In the genomic region with DNA sequence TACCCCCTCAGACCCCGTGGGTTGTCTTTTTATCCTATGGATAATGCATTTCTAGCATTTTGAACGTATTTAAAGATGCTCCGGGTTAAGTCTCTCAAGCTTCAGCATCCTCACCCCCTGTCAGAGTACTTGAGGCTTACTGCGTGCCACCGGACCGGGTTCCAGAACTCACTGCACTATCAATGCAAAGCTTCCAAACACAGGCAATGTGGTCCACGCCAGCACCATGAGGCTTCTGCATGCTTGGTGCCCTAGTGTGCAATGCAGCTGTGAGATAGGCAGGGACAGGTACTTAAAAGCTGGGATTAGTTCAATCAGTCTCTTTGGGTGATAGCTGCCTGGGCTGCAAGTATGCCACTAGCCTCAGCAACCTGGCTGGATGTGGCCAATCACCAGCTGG, we compare ENCODE assay signal across 28 mouse cellular contexts. TPM values are rescaled to one million over a fixed set of nuclear protein-coding genes. Genes with fewer than 3 reads are reported as not detected.
DNase-seq lines count a peak whose midpoint lies in the region; ATAC-seq and TF ChIP-seq lines count a peak whose summit lies in the region.
"Had no signal": no experiment of that assay in that cellular context is flagged by ENCODE, and none has a peak within 500 bp of the region (broad histone marks: within the 10 kb centered on the region; RNA-seq: fewer than 3 reads in every experiment).

No protein-coding gene starts in this region.

- H3K27ac ChIP-seq in heart, embryonic 10.5 days, result no peak overlapping the region
- H3K27ac ChIP-seq in lung, embryonic 16.5 days (ENCODE audit: low read length), result no peak overlapping the region
- no peak overlapping the region for H3K27ac ChIP-seq in MEL (ENCODE audit: control insufficient read depth, low read depth, low read length)
- H3K27ac ChIP-seq: embryonic facial prominence, embryonic 10.5 days; embryonic facial prominence, embryonic 13.5 days; forebrain, embryonic 15.5 days; hindbrain, embryonic 13.5 days; intestine, embryonic 15.5 days had no signal

- peak; percentile 76 for DNase-seq in heart, adult 11 months
- DNase-seq in heart, embryonic 10.5 days (ENCODE audit: low spot score), result no peak
- no peak for DNase-seq in lung, adult 2 months
- no peak for DNase-seq in MEL (ENCODE audit: low read depth, low spot score)
- DNase-seq in layer of hippocampus, adult 9-11 months, result no peak
- DNase-seq: adrenal gland, postnatal 10 days; adrenal gland, postnatal 36 days; cerebellum, adult 11 months; cerebellum, adult 2 months; cerebellum, adult 9-11 months; cerebellum, postnatal 36 days; embryo, embryonic 11 days; gastrocnemius, postnatal 10 days; gastrocnemius, postnatal 36 days; heart, postnatal 14 days; kidney, adult 11 months had no signal

- no peaks in the 10 kb centered on the region for H3K4me1 ChIP-seq in heart, embryonic 10.5 days
- H3K4me1 ChIP-seq in lung, embryonic 16.5 days (replicated peaks; ENCODE audit: control insufficient read depth, insufficient read depth, low read length), result no peaks in the 10 kb centered on the region
- no peaks in the 10 kb centered on the region for H3K4me1 ChIP-seq in lung, adult 2 months (ENCODE audit: control insufficient read depth, insufficient read depth, low read length)
- peaks cover 0 to 7% of the 10 kb centered on the region in 2 experiments; a peak in 1 of 4 replicates for H3K4me1 ChIP-seq in MEL (ENCODE audit: control insufficient read depth in 1 of 2, insufficient read depth in 2 of 2, low read length in 2 of 2)
- H3K4me1 ChIP-seq: embryonic facial prominence, embryonic 10.5 days; forebrain, embryonic 15.5 days; heart, embryonic 12.5 days; hindbrain, embryonic 13.5 days; intestine, embryonic 15.5 days had no signal

- peaks cover 52% of the 10 kb centered on the region for H3K36me3 ChIP-seq in heart, embryonic 10.5 days
- peaks cover 42% of the 10 kb centered on the region for H3K36me3 ChIP-seq in lung, embryonic 16.5 days (ENCODE audit: control insufficient read depth, insufficient read depth, low read length)
- peaks cover 0 to 38% of the 10 kb centered on the region in 2 experiments; a peak in 2 of 4 replicates for H3K36me3 ChIP-seq in MEL (ENCODE audit: control insufficient read depth in 1 of 2, insufficient read depth in 2 of 2, low read length in 2 of 2)
- H3K36me3 ChIP-seq in myocyte (ENCODE audit: control insufficient read depth, insufficient read depth), result peaks cover 42% of the 10 kb centered on the region

- TF ChIP-seq EP300 in MEL (IDR thresholded peaks at IDR 0.05; ENCODE audit: low read depth in 1 of 2, low read length in 2 of 2), result no peak

- H3K9ac ChIP-seq in lung, embryonic 16.5 days (ENCODE audit: low read length), result no peak overlapping the region
- no peak overlapping the region for H3K9ac ChIP-seq in MEL (ENCODE audit: control insufficient read depth, low read depth, low read length, poor library complexity, severe bottlenecking)
- H3K9ac ChIP-seq: embryonic facial prominence, embryonic 13.5 days; forebrain, embryonic 15.5 days; heart, embryonic 12.5 days; hindbrain, embryonic 13.5 days; intestine, embryonic 15.5 days had no signal

- H3K79me2 ChIP-seq in MEL (ENCODE audit: control insufficient read depth, insufficient read depth, low read length, poor library complexity) (no peaks in the 10 kb centered on the region), myocyte (ENCODE audit: control insufficient read depth, insufficient read depth) (no peaks in the 10 kb centered on the region)

- ATAC-seq in lung, embryonic 16.5 days (ENCODE audit: low read depth), result 0 out of 2 replicates have a peak, but pooled peaks have one; percentile 30
- ATAC-seq: CD4-positive, CD25-positive, alpha-beta regulatory T cell, adult 4 months; forebrain, embryonic 15.5 days; hindbrain, embryonic 16.5 days; intestine, embryonic 15.5 days; Patski had no signal

- TF ChIP-seq CTCF in lung, adult 2 months (IDR thresholded peaks at IDR 0.05; ENCODE audit: insufficient read depth, low read length), result no peak
- no peak for TF ChIP-seq CTCF in MEL (IDR thresholded peaks at IDR 0.05 in 2 of 3, conservative IDR thresholded peaks at IDR 0.05 in 1 of 3; ENCODE audit: control insufficient read depth in 1 of 3, insufficient read depth in 1 of 3, low read depth in 2 of 3, low read length in 3 of 3, poor library complexity in 1 of 3, severe bottlenecking in 1 of 3)

- TF ChIP-seq RAD21 in MEL (IDR thresholded peaks at IDR 0.05; ENCODE audit: low read depth, low read length), result no peak

- no peak overlapping the region for H3K4me3 ChIP-seq in heart, embryonic 10.5 days
- no peak overlapping the region for H3K4me3 ChIP-seq in lung, embryonic 16.5 days (ENCODE audit: low read length)
- H3K4me3 ChIP-seq in lung, adult 2 months (replicated peaks; ENCODE audit: extremely low read depth, low read depth, low read length), result no peak overlapping the region
- H3K4me3 ChIP-seq in MEL (ENCODE audit: control insufficient read depth in 1 of 2, insufficient read depth in 1 of 2, low read depth in 2 of 2, low read length in 2 of 2) (no peak overlapping the region), myocyte (no peak overlapping the region)
- H3K4me3 ChIP-seq: embryonic facial prominence, embryonic 10.5 days; embryonic facial prominence, embryonic 13.5 days; erythroblast, embryonic 14.5 days; forebrain, embryonic 15.5 days; heart, embryonic 12.5 days; hindbrain, embryonic 13.5 days; intestine, embryonic 15.5 days had no signal

- WGBS in heart, embryonic 10.5 days, result 95% methylated on average over 7 of the region's 7 CpGs
- WGBS in lung, embryonic 16.5 days, result 97% methylated on average over 7 of the region's 7 CpGs
- WGBS in lung, adult 2 months, result over 99% methylated on average over 7 of the region's 7 CpGs

- no peaks in the 10 kb centered on the region for H3K27me3 ChIP-seq in heart, embryonic 10.5 days (ENCODE audit: insufficient read depth, poor library complexity, severe bottlenecking)
- H3K27me3 ChIP-seq in lung, embryonic 16.5 days (ENCODE audit: control insufficient read depth, insufficient read depth, low read depth, low read length), result no peaks in the 10 kb centered on the region
- H3K27me3 ChIP-seq in MEL (ENCODE audit: control insufficient read depth in 1 of 2, insufficient read depth in 2 of 2, low read length in 2 of 2) (no peaks in the 10 kb centered on the region), myocyte (ENCODE audit: control insufficient read depth, insufficient read depth, insufficient read length) (no peaks in the 10 kb centered on the region)
- H3K27me3 ChIP-seq: embryonic facial prominence, embryonic 13.5 days; forebrain, embryonic 15.5 days; heart, embryonic 12.5 days; hindbrain, embryonic 13.5 days; intestine, embryonic 15.5 days; Patski had no signal

- no peak for TF ChIP-seq POLR2A in lung, adult 2 months (IDR thresholded peaks at IDR 0.05; ENCODE audit: borderline replicate concordance, extremely low read depth, low read depth, low read length)
- TF ChIP-seq POLR2A in MEL (IDR thresholded peaks at IDR 0.05; ENCODE audit: control insufficient read depth in 1 of 2, insufficient read depth in 1 of 2, low read depth in 1 of 2, low read length in 2 of 2, poor library complexity in 1 of 2), result no peak; a peak in 1 of 4 replicates
- no peak for TF ChIP-seq POLR2A in myocyte (IDR thresholded peaks at IDR 0.05; ENCODE audit: insufficient read length, low read depth)

- no peaks in the 10 kb centered on the region for H3K9me3 ChIP-seq in heart, embryonic 10.5 days
- no peaks in the 10 kb centered on the region for H3K9me3 ChIP-seq in lung, embryonic 16.5 days (ENCODE audit: control insufficient read depth, low read length)
- no peaks in the 10 kb centered on the region for H3K9me3 ChIP-seq in MEL (replicated peaks; ENCODE audit: insufficient read depth, low read length)
- H3K9me3 ChIP-seq: embryonic facial prominence, embryonic 10.5 days; embryonic facial prominence, embryonic 13.5 days; forebrain, embryonic 15.5 days; heart, embryonic 12.5 days; hindbrain, embryonic 13.5 days; intestine, embryonic 15.5 days had no signal

- no peak overlapping the region for H3ac ChIP-seq in myocyte (ENCODE audit: control insufficient read depth, insufficient read length)

- no peak overlapping the region for H3K4me2 ChIP-seq in lung, embryonic 16.5 days (ENCODE audit: low read depth, low read length)
- no peak overlapping the region for H3K4me2 ChIP-seq in myocyte (ENCODE audit: low read depth)
- H3K4me2 ChIP-seq: embryonic facial prominence, embryonic 13.5 days; forebrain, embryonic 15.5 days; heart, embryonic 12.5 days; hindbrain, embryonic 13.5 days; intestine, embryonic 15.5 days had no signal

TF ChIP-seq in MEL, 35 proteins besides CTCF, POLR2A, EP300 and RAD21:
- 0 out of 2 replicates have a peak, but pooled peaks have one; percentile 19 for TF ChIP-seq POLR2AphosphoS2 (IDR thresholded peaks at IDR 0.05; ENCODE audit: low read length)
- no peak for TF ChIP-seq RCOR1 (IDR thresholded peaks at IDR 0.05; ENCODE audit: low read depth, low read length)

TF ChIP-seq in myocyte, 11 proteins besides CTCF, POLR2A, EP300 and RAD21:
- TF ChIP-seq POLR2AphosphoS2 (IDR thresholded peaks at IDR 0.05; ENCODE audit: insufficient read length, low read depth), result peak; percentile 66
- TF ChIP-seq MAX (IDR thresholded peaks at IDR 0.05; ENCODE audit: low read depth), result no peak
- TF ChIP-seq REST (IDR thresholded peaks at IDR 0.05; ENCODE audit: insufficient read depth, insufficient read length), result no peak
- TF ChIP-seq TCF12 (IDR thresholded peaks at IDR 0.05; ENCODE audit: insufficient read depth, poor library complexity, severe bottlenecking), result no peak

RNA-seq across cellular contexts. Expression of a gene that starts 21.6 kb away (rescaled TPM):
- 602 and 803 TPM in 2 replicates for polyA plus RNA-seq in heart, embryonic 10.5 days (2016; fragmentation: Nextera tagmentation; extraction: Ambion mirVana)
- polyA plus RNA-seq in lung, embryonic 16.5 days (2015; fragmentation: Nextera tagmentation; extraction: Ambion mirVana), result 405 and 406 TPM in 2 replicates
- 228 and 232 TPM in 2 replicates for polyA plus RNA-seq in lung, adult 2 months (2012; rRNA removed)
- total RNA-seq in MEL (2012; rRNA removed), result 497 and 556 TPM in 2 replicates
- polyA plus RNA-seq in MEL (2012; ENCODE audit: insufficient read depth in 1 of 2, insufficient read length in 2 of 2, low read depth in 1 of 2, low replicate concordance in 2 of 2, missing spikeins in 1 of 2), result 100 to 1,000 TPM; 368 to 868 TPM
- polyA plus RNA-seq in myocyte (2012; fragmentation: generic; extraction: Trizol), result 846 TPM

RNA-seq across cellular contexts. Expression of a gene that starts 35.7 kb away (rescaled TPM):
- polyA plus RNA-seq in heart, embryonic 10.5 days (2016; fragmentation: Nextera tagmentation; extraction: Ambion mirVana), result 142 and 192 TPM in 2 replicates
- 210 and 220 TPM in 2 replicates for polyA plus RNA-seq in lung, embryonic 16.5 days (2015; fragmentation: Nextera tagmentation; extraction: Ambion mirVana)
- 40.4 and 49.6 TPM in 2 replicates for polyA plus RNA-seq in lung, adult 2 months (2012; rRNA removed)
- 211 and 225 TPM in 2 replicates for total RNA-seq in MEL (2012; rRNA removed)
- polyA plus RNA-seq in MEL (2012; ENCODE audit: insufficient read depth in 1 of 2, insufficient read length in 2 of 2, low read depth in 1 of 2, low replicate concordance in 2 of 2, missing spikeins in 1 of 2) (100 to 1,000 TPM; 215 to 219 TPM), myocyte (2012; fragmentation: generic; extraction: Trizol) (55.6 TPM)
